Mouse (Mus musculus) spleen, adult 2 months (tissue): ENCODE measurements around the gene 1520401A03Rik. TPM values are rescaled to one million over a fixed set of nuclear protein-coding genes. Genes with fewer than 3 reads are reported as not detected.

Experiments
- DNase-seq, 2 experiments: peaks; one replicate each; pipeline versions ENCODE4 v3.0.0 to v3.0.0-alpha.2; 2012 to 2021; ENCODE audit warnings: low spot score in 2 of 2, low read depth in 1 of 2
- H3K27ac ChIP-seq: fragments of 200-500 bp; 2 replicates; pipeline ENCODE4 v1.5.1; 2012; ENCODE audit warnings: low read length, inconsistent platforms; ENCODE audit not compliant: insufficient read depth
- H3K27me3 ChIP-seq: fragments of 200-500 bp; 2 replicates; pipeline ENCODE4 v1.6.1; 2012; ENCODE audit warnings: mild to moderate bottlenecking, moderate library complexity, low read length, inconsistent platforms; ENCODE audit not compliant: control insufficient read depth, insufficient read depth
- H3K36me3 ChIP-seq: fragments of 200-500 bp; 2 replicates; pipeline ENCODE4 v1.6.1; 2012; ENCODE audit warnings: mild to moderate bottlenecking, low read length, inconsistent platforms; ENCODE audit not compliant: control insufficient read depth, insufficient read depth
- H3K4me1 ChIP-seq: fragments of 200-500 bp; 2 replicates; pipeline ENCODE4 v1.6.1; 2011; ENCODE audit warnings: inconsistent platforms; ENCODE audit not compliant: control insufficient read depth, insufficient read depth, insufficient read length
- H3K4me3 ChIP-seq: fragments of 200-500 bp; 2 replicates; pipeline ENCODE4 v1.5.1; 2011; ENCODE audit warnings: mild to moderate bottlenecking, inconsistent platforms; ENCODE audit not compliant: insufficient read depth, insufficient read length; ENCODE audit errors: extremely low read depth
- CTCF ChIP-seq: fragments of 200-500 bp; IDR thresholded peaks from 2 replicates; pipeline ENCODE4 v1.5.1; 2011; ENCODE audit warnings: mild to moderate bottlenecking, inconsistent platforms; ENCODE audit not compliant: insufficient read depth, insufficient read length, insufficient replicate concordance; ENCODE audit errors: extremely low read depth
- POLR2A ChIP-seq: fragments of 200-500 bp; IDR thresholded peaks from 2 replicates; pipeline ENCODE4 v1.6.1; 2011; ENCODE audit warnings: low read depth, low read length, inconsistent platforms
- WGBS: fragments of 180-500 bp; shearing (Covaris S2); methylation state at CpG from one replicate; pipeline ENCODE4 v1.1.7; 2018; 5-methylcytosine and 5-hydroxymethylcytosine counted together
- polyA plus RNA-seq: library from polyadenylated mRNA; depleted of rRNA; stranded (reverse); fragments of >200 nt; gene quantifications from 2 replicates; pipeline ENCODE4 v1.2.3, GENCODE M21; 2012

The 1520401A03Rik gene
- polyA plus RNA-seq, 1 experiment = not detected

GRCm38 (mm10) chr17:23694491-23694890 is 28.1 kb downstream of the 1520401A03Rik start:
- 75% methylated on average over 1 of the region's 1 CpGs for WGBS
- TF ChIP-seq POLR2A (no peak), CTCF (no peak)
- H3K4me1 ChIP-seq = peaks cover 3% of the 10 kb centered on the region; the same call in 1 of the 2 replicates
- no peaks in the 10 kb centered on the region for H3K36me3 ChIP-seq
- no peak overlapping the region for H3K27ac ChIP-seq
- H3K4me3 ChIP-seq = no peak overlapping the region
- DNase-seq = no peak
- H3K27me3 ChIP-seq = peaks cover 6% of the 10 kb centered on the region

GRCm38 (mm10) chr17:23683856-23684672 is 38.5 kb downstream of the 1520401A03Rik start, which contains the start of gene Cldn9:
Gene Cldn9 (minus strand): TSS chr17:23684026.
- no peaks in the 10 kb centered on the region for H3K4me1 ChIP-seq
- H3K27ac ChIP-seq = no peak within 1 kb of the TSS
- H3K27me3 ChIP-seq = peaks cover 8% of the 10 kb centered on the region
- no peak for TF ChIP-seq CTCF
- no peak for TF ChIP-seq POLR2A
- no peak within 1 kb of the TSS for H3K4me3 ChIP-seq
- 35% methylated on average over 15 of the region's 15 CpGs for WGBS
- no peaks in the 10 kb centered on the region for H3K36me3 ChIP-seq
- no peak for DNase-seq

- Histone ChIP-seq H3K4me3 (no peak overlapping the region), H3K27ac (no peak overlapping the region), H3K4me1 (no peaks in the 10 kb centered on the region), H3K27me3 (peaks cover 10% of the 10 kb centered on the region), H3K36me3 (no peaks in the 10 kb centered on the region)
- 58% methylated on average over 15 of the region's 15 CpGs for WGBS
- no peak for DNase-seq
- TF ChIP-seq POLR2A (no peak), CTCF (no peak)
Observed at GRCm38 (mm10) chr17:23683226-23683625, 39.4 kb downstream of the 1520401A03Rik start.

GRCm38 (mm10) chr17:23682530-23682929 is 40.1 kb downstream of the 1520401A03Rik start:
- TF ChIP-seq POLR2A (no peak), CTCF (no peak)
- H3K27me3 ChIP-seq = peaks cover 10% of the 10 kb centered on the region
- H3K27ac ChIP-seq = no peak overlapping the region
- no peak for DNase-seq
- H3K4me3 ChIP-seq = no peak overlapping the region
- H3K36me3 ChIP-seq = no peaks in the 10 kb centered on the region
- H3K4me1 ChIP-seq = no peaks in the 10 kb centered on the region
- WGBS = 86% methylated on average over 3 of the region's 3 CpGs

GRCm38 (mm10) chr17:23682092-23682491 is 40.5 kb downstream of the 1520401A03Rik start:
- Histone ChIP-seq H3K27me3 (peaks cover 10% of the 10 kb centered on the region), H3K4me1 (no peaks in the 10 kb centered on the region), H3K27ac (no peak overlapping the region), H3K36me3 (no peaks in the 10 kb centered on the region), H3K4me3 (no peak overlapping the region)
- DNase-seq = no peak
- TF ChIP-seq CTCF = no peak
- no peak for TF ChIP-seq POLR2A
- WGBS = 72% methylated on average over 4 of the region's 4 CpGs

- no peak overlapping the region for H3K27ac ChIP-seq
- DNase-seq = no peak
- H3K4me3 ChIP-seq = no peak overlapping the region
- peaks cover 10% of the 10 kb centered on the region for H3K27me3 ChIP-seq
- H3K4me1 ChIP-seq = peaks cover 6% of the 10 kb centered on the region
- TF ChIP-seq CTCF (no peak), POLR2A (no peak)
- WGBS = 75% methylated on average over 10 of the region's 10 CpGs
- no peaks in the 10 kb centered on the region for H3K36me3 ChIP-seq
Observed at GRCm38 (mm10) chr17:23681086-23681485, 41.5 kb downstream of the 1520401A03Rik start.

GRCm38 (mm10) chr17:23680336-23680735 is 42.2 kb downstream of the 1520401A03Rik start:
- TF ChIP-seq CTCF (no peak), POLR2A (no peak)
- WGBS = 76% methylated on average over 9 of the region's 9 CpGs
- Histone ChIP-seq H3K36me3 (no peaks in the 10 kb centered on the region), H3K27me3 (peaks cover 10% of the 10 kb centered on the region), H3K4me3 (no peak overlapping the region), H3K4me1 (peaks cover 8% of the 10 kb centered on the region), H3K27ac (no peak overlapping the region)
- no peak for DNase-seq
